Mouse (Mus musculus) gastrocnemius, postnatal 4 days (tissue): ENCODE measurements around the gene Pth2. TPM values are rescaled to one million over a fixed set of nuclear protein-coding genes. Genes with fewer than 3 reads are reported as not detected.
A peak's percentile ranks its signal among the peaks of the same experiment; 100 is the strongest.

ENCODE experiments used
- DNase-seq, 2 experiments: peaks; one replicate each; pipeline ENCODE4 v3.0.0; 2021 to 2022; ENCODE audit warnings: low spot score in 2 of 2, mixed read lengths in 2 of 2
- total RNA-seq, 2 experiments: library from RNA; stranded (reverse); gene quantifications; 2 replicates each; pipeline ENCODE4 v1.2.3; 2021

The Pth2 gene
- total RNA-seq, 2 experiments from 2014 or later: not detected

DNA sequence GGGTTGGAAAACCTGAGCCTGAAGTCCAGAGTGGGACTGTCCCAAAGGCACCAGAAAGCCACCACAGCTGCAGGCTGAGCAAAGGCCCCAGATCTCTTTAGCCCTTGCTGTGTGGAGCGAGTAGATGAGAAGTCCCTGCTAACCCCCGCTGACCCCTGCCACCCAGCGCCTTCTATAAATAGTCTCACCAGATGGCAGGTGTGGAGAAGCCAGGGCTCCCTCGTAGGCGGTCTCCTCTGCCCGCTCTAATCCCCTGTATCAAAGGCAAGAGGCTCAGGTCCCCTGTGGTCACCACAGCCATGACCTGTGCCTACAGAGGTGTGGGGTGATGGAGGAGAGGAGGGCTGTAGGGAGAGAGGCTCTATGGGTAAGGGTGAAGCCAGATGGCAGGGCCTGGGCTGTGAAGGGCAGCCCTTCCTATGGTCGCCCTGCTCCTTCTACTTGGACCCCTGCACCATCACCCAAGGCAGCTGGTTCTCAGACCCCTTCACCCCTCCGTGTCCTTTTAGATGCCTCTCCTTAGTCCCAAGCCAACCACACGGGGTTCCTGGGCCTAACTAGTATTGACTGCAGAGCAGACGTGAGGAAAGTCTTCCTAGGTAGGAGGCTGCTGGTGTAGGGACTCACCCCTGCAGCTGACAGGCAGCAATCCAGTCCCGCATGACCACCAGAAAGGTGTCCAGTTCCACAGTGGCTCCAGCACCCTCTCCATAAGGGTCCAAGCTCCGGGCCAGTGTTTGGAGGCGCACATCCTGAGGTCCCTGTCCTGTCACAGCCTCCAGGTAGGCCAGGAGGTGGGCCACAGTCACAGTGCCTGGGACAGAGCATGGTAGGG lies 14.8 kb downstream of the Pth2 start:
- no peak for DNase-seq

DNA sequence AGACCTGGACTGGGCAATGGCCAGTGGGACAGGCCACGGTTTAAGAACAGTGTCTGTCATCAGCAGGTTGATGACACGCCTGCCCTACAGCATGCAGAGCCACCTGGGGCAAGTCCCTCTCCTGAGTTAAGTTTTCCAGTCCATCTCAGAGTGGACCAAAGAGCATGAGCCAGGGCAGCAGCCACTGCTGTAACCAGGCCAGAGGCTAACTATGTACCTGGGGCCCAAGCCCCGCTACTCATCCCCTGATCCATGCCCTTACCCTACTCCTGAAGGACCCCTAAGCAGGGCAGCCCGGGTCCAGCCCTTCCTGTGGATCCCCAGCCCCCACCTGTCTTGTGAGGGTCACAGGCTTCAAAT lies 15.4 kb downstream of the Pth2 start:
- no peak for DNase-seq

- no peak for DNase-seq
These were observed 16.2 kb downstream of the Pth2 start for GRCm38 (mm10) chr7:45196994-45197393.

- peak in 1 of 2 experiments; percentile 73 for DNase-seq
These were observed 17.6 kb downstream of the Pth2 start for GRCm38 (mm10) chr7:45198435-45198834.

- DNase-seq: no peak
These were observed 18.2 kb downstream of the Pth2 start for GRCm38 (mm10) chr7:45198961-45199360.

DNA sequence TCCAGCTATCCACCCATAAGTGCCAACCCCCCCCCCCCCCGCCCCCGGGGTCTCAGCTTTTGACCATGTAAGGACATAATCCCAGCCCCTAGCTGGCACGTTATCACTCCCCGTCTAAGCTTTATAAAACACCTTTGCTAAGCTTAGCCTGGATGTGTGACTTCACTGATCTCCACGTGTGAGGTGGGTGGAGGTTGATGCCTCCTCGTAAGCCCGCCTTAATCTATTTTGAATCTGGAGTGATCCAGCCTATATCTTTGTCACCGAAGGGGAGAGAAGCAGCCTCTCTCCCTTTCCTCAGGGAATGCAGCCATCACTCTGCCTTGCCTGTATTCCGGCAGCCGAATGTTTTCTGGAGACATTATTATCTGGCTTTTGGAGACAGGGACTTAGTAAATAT lies 21.9 kb downstream of the Pth2 start:
- no peak for DNase-seq

- peak; percentile 71 to 87 for DNase-seq
These were observed 23.8 kb downstream of the Pth2 start, which contains the start of gene Ccdc155 for GRCm38 (mm10) chr7:45204380-45205143. Gene Ccdc155 (minus strand): TSS chr7:45204892.

GRCm38 (mm10) chr7:45208260-45208659 lies 27.5 kb downstream of the Pth2 start:
- DNase-seq: no peak

- no peak for DNase-seq
These were observed 30.3 kb downstream of the Pth2 start for GRCm38 (mm10) chr7:45211070-45211469.

- DNase-seq: no peak
These were observed 31.1 kb downstream of the Pth2 start, which contains the start of gene Dkkl1 for GRCm38 (mm10) chr7:45211851-45212251. Gene Dkkl1 (minus strand): TSS chr7:45212147.

GRCm38 (mm10) chr7:45212356-45212755 lies 31.6 kb downstream of the Pth2 start:
- DNase-seq: no peak

- DNase-seq: no peak
These were observed 32.9 kb downstream of the Pth2 start for GRCm38 (mm10) chr7:45213708-45214107.

DNA sequence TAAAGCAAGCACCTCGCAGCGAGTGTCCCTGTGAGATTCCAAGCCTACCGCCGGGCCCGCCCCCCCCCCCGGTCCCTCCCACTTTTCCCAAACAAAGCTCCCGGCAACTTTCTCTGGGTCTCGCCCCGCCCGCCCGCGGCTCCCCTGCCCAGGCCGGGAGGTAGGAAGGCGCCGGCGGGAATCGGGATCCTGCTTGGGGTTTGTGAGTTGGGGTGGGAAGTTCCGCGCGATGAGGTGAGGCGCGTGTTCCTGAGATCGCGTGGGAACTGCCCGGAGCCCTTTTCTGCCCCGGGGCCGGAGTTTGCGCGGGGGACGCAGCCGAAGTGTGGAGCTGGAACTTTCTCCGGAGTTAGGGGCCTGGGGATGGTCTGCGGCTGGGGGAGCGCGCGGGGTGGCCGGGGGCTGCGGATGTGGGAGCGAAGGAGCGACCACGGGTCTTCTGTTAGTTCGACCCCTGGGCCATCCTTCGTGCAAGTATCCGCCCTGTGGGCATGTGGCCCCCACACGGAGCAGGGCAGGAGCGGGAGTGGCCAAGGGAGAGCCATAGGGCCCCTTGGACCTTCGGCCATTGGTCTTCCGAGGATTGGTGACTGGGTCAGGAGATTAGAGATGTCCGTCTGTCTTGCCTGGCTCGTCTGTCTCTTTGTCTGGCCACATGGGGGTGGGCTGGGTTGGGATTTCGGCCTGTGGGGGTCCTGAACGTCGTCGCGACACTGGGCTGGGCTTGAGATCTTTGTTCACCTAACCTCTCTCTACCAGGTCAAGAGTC lies 35.1 kb downstream of the Pth2 start, which contains the start of gene Tead2:
TSS of gene Tead2 (plus strand) at position 81 of the 769 bp plus-strand sequence.
- DNase-seq: peak; percentile 41 to 65

DNA sequence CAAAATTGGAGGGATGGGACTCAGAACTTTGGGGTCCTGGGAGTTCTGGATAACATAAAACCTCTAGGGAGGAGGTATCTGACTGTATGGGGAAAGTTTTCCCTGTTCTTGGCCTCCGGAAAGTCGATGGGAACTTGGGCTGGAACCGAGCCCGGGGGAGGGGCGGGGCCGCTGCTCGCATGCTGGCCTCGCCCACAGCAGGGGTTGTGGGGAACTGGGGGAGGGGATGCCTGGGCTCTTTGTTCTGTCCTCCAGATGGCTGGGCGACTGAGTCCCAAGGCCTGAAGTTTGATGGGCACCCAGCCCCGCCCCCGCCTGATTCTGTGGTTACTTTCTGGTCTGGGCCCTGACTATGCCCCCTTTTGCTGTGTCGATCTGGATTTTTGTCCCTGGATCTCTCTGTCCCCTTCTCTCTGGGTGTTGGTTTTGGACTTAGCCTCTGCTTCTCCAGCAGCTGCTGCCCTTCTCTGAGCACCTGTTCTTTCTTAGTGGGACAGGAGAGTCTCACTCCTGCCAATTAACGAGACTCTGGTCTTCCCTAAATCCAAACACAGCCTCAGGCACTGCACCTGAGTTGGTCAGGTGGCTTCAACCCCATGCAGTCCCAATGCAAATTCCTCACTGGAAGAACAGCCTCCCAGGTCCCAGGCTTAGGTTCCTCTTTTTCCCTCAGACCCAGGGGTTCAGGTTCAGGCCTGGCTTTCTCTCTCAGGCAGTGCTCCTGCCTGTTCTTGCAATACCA lies 35.8 kb downstream of the Pth2 start:
- peak; percentile 59 to 82 for DNase-seq

- DNase-seq: no peak
These were observed 40.9 kb downstream of the Pth2 start for GRCm38 (mm10) chr7:45221680-45222079.

DNA sequence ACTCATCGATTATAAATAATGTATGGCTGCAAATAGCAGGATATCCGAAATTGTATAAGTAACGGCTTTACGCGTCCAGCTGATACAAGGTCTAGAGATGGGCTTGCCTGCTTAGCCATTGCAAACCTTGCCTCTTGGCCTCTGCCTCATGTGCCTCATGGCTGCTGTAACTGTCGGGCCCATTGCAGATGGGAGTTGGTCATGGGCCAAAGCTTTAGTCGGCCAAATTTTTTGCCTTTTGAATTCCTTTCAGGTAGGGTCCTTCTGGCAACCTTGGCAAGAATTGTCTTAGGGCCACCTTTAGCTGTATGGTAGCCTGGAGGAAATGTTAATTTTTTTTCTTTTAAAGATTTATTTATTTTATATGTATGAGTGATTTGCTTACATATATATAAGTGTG lies 44.0 kb downstream of the Pth2 start:
- DNase-seq: no peak

- DNase-seq: no peak
These were observed 45.6 kb downstream of the Pth2 start for GRCm38 (mm10) chr7:45226421-45226820.

DNA sequence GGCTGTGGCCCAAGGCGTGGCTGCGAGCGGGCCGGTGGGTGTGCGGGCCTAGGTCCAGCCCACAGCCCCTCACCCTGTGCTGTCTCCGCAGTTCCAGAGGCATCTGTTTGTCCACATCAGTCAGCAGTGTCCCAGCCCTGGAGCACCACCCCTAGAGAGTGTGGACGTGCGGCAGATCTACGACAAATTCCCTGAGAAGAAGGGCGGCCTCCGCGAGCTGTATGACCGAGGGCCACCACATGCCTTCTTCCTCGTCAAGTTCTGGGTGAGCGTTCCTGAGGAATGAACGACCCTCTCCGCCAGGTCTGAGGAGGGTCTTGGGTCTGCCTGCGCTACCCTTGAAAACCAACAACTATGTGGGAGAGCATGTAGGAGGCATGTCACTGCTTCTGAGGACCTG lies 47.8 kb downstream of the Pth2 start:
- DNase-seq: no peak

DNA sequence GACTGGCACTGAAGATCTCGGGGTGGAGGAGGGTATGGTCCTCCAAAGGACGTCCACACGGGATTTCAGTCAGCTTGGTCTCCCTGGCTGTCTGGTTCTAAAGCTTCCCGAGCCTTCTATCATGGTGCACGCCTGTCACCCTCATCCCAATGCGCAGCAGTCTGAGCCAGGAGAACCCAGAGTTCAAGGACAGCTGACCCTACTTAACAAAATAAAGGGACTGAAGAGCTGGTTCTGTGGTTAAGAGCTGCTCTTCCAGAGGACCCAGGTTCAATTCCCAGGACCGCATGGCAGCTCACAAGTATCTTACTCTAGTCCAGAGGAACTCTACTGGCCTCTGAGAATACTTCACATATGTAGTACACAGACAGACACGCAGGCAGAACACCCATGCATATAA lies 48.3 kb downstream of the Pth2 start:
- DNase-seq: no peak

DNA sequence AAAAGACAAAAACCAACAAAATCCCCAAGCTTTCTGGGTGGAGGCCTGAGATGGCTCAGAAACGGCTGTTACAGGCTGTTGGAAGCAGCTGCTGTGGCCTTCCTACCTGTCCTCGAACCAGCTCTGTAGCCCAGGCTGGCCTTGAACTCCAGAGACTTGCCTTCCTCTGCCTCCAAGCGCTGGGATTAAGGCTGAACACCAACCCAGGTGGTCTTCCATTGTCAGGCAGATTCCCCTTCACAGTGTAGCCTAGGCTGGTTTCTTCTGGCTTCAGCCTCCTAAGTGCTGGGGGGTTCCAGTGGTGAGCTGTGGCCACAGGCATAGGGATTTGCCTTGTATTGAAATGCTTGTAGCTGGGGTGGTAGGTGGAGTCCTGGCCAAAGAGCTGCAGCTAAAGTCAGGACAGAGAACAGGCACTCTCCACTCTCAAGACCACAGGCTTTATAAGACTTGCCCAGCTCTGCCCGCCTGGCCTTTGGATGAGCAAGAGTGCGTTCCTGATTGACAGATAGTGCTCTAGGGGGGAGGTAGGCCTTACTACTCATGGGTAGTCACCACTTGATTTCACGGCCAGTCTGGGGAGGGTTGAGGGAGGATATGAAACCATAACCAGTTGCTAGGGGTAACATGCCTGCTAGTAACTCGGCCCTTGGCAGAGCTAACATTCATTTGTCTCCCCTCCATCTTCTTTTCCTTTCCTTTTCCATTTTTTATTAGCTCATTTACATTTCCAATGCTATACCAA lies 48.8 kb downstream of the Pth2 start:
- no peak for DNase-seq
